Mouse (Mus musculus) kidney, postnatal 14 days (tissue): Measurements from ENCODE around the gene Rbbp4.

Source experiments
- DNase-seq: peaks from one replicate; pipeline ENCODE4 v3.0.0; 2022; ENCODE audit warnings: mixed read lengths

The Rbbp4 gene

DNA sequence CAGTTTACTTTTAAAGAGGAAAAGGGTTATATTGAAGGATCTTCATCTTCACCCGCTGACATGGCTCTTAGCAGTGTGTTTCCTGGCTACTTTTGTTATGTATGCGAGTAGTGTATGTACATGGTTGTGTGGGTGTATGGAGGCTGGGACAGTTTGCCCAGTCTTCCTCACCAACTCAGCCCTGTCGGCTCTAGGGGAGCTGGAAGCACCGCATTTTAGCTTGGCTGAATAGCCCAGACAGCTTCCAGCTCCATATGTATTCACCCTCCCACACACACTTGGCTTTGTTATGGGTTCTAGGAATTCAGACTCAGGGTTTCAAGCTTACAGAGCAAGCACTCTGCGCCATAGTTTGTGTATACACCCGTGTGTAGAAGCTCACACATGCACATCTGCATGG, 15.9 kb upstream of the Rbbp4 start:
- DNase-seq = no peak

- peak; percentile 84 for DNase-seq
Measured at GRCm38 (mm10) chr4:129350644-129351043, 15.5 kb upstream of the Rbbp4 start.

GRCm38 (mm10) chr4:129346481-129347154, 11.4 kb upstream of the Rbbp4 start:
- DNase-seq = peak; percentile 28

GRCm38 (mm10) chr4:129342705-129343104, 7.5 kb upstream of the Rbbp4 start:
- DNase-seq = no peak

GRCm38 (mm10) chr4:129341888-129342287, 6.7 kb upstream of the Rbbp4 start:
- no peak for DNase-seq

DNA sequence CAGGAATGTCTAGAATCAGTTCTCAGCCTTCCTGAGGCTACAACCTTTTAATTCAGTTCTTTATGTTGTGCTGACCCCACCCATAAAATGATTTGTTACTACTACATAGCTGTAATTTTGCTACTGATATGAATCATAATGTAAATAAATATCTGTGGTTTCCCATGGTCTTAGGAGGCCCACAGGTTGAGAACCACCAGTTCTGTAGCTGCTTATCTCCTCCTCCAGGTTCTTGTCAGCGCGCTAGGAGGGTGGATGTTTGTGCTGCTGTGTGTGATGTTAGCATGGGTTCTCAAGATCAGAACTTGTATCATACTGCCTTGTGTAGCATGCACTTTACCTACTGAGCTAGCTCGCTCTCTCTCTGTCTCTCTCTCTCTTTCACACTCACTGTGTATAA, 4.6 kb upstream of the Rbbp4 start:
- DNase-seq = no peak

GRCm38 (mm10) chr4:129336291-129336690, 1.1 kb upstream of the Rbbp4 start:
- DNase-seq = no peak

DNA sequence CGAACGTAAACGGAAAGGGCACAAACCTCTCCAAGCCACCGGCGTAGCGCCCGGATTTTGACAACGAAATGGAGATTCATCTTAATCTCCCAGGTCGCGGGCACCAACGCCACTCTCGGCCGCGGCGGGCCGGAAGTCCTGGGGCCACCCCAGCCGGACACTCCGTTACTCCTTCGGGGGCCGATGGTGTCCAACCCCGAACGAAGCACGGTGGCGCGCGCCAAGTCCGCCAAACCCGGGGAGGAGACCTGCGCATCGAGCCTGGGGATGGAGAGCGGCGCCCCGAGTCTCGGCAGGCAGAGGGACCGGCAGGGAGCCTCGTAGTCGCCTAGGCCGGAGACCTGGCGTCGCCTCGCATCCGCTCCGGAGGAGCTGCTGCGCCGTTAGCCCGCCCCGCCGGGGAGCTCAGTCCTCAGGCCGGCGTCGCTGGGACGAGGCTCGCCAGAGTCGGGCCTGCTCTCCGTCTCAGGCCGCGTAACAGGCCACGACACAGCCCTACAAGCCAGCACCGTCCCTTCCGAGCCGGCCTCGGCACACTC, 424 bp downstream of the Rbbp4 start:
- no peak for DNase-seq

- peak; percentile 11 for DNase-seq
Measured at GRCm38 (mm10) chr4:129332846-129333245, 2.3 kb downstream of the Rbbp4 start.

DNA sequence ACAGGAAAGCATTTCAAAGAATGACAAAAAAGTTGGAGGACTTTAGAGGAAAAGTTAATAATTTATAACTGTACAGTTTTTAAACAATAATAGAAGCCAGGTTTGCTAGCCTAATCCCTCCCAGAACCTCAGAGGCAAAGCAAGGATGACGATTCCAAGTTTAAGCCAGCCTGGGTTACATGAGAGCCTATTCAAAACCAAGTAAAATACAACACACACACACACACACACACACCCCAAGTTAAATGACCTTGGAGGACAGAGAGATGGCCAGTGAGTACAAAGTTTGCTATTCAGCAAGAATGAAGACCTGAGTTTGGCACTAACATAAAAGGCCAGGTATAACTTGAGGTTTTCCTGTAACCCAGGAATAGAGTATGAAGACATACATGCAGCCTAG, 9.0 kb downstream of the Rbbp4 start:
- peak; percentile 37 for DNase-seq

- DNase-seq = no peak
Measured at GRCm38 (mm10) chr4:129324756-129325155, 10.4 kb downstream of the Rbbp4 start.

GRCm38 (mm10) chr4:129323491-129323890, 11.7 kb downstream of the Rbbp4 start:
- DNase-seq = no peak

- DNase-seq = no peak
Measured at GRCm38 (mm10) chr4:129322042-129322441, 13.1 kb downstream of the Rbbp4 start.

GRCm38 (mm10) chr4:129320876-129321275, 14.3 kb downstream of the Rbbp4 start:
- DNase-seq = no peak

- DNase-seq = no peak
Measured at GRCm38 (mm10) chr4:129313886-129314285, 21.3 kb downstream of the Rbbp4 start.

DNA sequence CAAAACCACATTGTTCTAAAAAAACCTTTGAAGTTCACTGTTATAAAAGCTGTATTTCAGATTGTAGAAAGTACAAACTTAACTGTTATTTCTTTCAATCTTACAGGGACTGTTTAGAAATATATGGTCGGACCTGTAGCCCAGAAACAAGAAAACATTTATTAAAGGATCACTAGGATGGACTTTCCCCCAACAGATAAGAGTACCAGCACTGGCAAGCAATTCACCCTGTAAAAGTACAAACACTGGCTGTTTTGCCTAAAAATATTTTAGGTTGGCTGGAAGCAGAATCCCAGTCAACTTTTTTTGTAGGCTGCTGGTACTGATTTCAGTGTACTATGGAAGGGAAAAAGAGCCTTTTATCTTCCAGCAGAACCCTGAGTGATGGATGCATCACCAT, 27.2 kb downstream of the Rbbp4 start:
- no peak for DNase-seq

DNA sequence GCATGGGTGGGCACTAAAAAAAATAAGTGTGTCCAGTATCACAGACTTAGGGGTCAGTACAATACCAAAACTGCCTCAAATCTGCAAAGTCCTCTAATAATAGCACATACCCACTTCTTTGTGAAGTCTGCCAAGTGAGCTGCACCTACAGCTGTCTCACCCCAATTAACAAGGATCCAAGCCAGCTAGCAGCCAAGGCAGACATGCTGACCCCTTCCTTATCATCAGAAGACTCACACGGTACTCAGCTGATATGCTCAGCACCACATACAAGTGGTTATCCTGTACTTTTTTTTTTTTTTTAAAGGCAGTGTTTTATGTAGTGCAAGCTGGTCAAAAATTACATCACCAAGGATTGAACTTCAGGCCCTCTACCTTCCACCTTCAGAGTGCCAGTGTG, 30.9 kb downstream of the Rbbp4 start:
- no peak for DNase-seq

- peak; percentile 22 for DNase-seq
Measured at GRCm38 (mm10) chr4:129303816-129304215, 31.4 kb downstream of the Rbbp4 start.

DNA sequence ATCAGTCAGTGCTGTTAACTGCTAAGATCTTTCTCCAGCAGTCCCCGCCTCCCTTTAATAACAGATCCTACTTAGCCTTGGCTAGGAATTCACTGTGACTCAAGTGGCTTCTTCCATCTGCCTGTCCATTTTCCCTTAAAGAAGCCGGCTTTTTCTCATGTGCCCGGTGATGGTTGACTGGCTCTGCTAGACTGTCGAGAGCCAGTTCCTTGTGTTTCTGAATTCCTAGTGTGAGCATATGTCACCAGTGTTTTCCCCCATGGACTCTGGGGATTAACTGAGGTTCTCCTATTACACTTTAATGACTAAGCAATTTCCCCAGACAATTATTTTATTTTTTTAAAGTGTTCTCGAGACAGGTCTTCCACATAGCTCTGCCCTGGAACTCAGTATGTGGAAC, 31.8 kb downstream of the Rbbp4 start:
- no peak for DNase-seq

- no peak for DNase-seq
Measured at GRCm38 (mm10) chr4:129299121-129299520, 36.0 kb downstream of the Rbbp4 start.

DNA sequence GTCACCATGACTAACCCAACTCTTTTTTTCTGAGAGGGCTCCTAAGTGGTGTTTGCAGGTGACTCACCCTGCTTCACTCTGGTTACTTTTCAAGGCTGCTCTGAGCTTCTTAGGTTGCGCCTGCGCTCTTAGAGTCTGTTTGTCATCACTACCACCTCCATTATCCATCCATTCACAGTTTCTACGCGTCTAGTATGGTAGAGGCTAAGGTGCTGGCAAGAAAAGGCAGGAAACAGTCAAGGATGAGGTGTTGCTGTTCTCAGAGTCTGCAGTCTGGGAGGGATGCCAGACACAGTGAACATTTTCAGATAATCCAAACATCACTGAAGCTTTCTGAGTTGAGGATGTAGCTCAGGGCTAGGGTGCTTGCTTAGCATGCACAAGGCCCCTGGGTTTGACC, 37.4 kb downstream of the Rbbp4 start:
- DNase-seq = no peak

DNA sequence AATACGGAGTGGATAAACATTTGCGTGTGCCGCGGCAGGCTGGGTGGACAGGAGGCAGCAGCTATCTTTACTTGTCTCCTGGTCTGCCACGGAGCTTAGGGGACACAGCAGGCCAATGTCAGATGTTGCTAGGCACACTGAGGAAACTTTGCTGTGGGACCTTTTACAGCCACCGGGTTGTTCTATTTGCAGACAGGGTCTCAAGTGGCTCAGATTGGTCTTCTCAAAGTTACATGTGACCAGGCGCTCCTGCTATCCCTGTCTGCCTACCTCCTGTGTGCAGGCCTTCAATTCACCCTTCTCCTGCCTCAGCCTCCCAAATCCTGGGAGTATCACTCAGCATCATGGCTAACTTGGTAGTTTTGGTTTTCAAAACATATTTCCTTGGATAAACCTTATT, 39.1 kb downstream of the Rbbp4 start:
- no peak for DNase-seq

DNA sequence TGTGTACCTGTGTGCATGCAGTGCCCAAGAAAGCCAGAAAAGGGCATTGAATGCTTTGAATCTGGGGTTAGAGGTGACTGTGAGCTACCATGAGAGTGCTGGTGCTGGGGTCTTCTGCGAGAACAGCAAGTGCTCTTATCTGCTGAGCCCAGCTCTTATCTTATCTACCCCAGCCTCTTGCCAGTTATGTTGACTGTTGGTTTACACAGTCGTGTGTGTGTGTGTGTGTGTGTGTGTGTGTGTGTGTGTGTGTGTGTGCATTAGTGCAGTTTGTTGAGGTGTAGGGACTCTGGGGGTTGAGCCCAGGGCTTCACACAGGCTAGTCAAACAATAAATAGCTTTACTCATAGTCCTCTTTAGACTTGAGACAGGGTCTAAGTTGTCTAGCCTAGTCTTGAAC, 40.0 kb downstream of the Rbbp4 start:
- DNase-seq = no peak

DNA sequence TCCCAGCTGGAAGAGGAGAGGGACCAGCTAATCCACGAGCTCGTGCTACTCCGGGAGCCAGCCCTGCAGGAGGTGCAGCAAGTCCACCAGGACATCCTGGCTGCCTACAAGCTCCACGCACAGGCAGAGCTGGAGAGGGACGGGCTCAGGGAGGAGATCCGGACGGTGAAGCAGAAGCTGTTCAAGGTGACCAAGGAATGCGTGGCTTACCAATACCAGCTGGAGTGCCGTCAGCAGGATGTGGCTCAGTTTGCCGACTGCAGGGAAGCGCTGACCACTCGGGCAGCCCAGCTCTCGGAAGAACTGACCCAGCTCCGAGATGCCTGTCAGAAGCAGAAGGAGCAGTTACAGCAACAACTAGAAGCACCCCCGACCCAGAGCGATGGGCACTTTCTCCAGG, 41.5 kb downstream of the Rbbp4 start:
- no peak for DNase-seq

GRCm38 (mm10) chr4:129292831-129293230, 42.3 kb downstream of the Rbbp4 start:
- DNase-seq = no peak
